Mouse (Mus musculus) myocyte (in vitro differentiated cells): ENCODE data around the gene Prl4a1. TPM values are rescaled to one million over a fixed set of nuclear protein-coding genes. Genes with fewer than 3 reads are reported as not detected.
"Not testable (repeated sequence)": the region's sequence is repeated elsewhere in the genome, so short reads cannot be mapped to it uniquely, and the experiment has no call there.

Experiments
- H3K27me3 ChIP-seq: one replicate; pipeline ENCODE4 v1.6.1; 2011; ENCODE audit not compliant: control insufficient read depth, insufficient read depth, insufficient read length
- H3K36me3 ChIP-seq: one replicate; pipeline ENCODE4 v1.6.1; 2011; ENCODE audit not compliant: control insufficient read depth, insufficient read depth
- H3K4me2 ChIP-seq: one replicate; pipeline ENCODE4 v1.6.1; 2011; ENCODE audit warnings: low read depth, control low read depth
- H3K4me3 ChIP-seq: one replicate; pipeline ENCODE4 v1.5.1; 2011; ENCODE audit warnings: mild to moderate bottlenecking, control low read depth, moderate library complexity
- H3K79me2 ChIP-seq: one replicate; pipeline ENCODE4 v1.6.1; 2011; ENCODE audit not compliant: control insufficient read depth, insufficient read depth
- H3ac ChIP-seq: one replicate; pipeline ENCODE4 v1.6.1; 2011; ENCODE audit not compliant: control insufficient read depth, insufficient read length
- CEBPB ChIP-seq: IDR thresholded peaks from 2 replicates; pipeline ENCODE4 v1.6.1; 2011; ENCODE audit warnings: mild to moderate bottlenecking, moderate library complexity; ENCODE audit not compliant: poor library complexity, insufficient read depth, severe bottlenecking
- E2F4 ChIP-seq: IDR thresholded peaks from one replicate; pipeline ENCODE4 v1.6.1; 2011; ENCODE audit warnings: mild to moderate bottlenecking, control low read depth, moderate library complexity; ENCODE audit not compliant: insufficient read depth
- MAX ChIP-seq: IDR thresholded peaks from one replicate; pipeline ENCODE4 v1.6.1; 2011; ENCODE audit warnings: low read depth, mild to moderate bottlenecking, control low read depth
- MYOD1 ChIP-seq, 3 experiments: IDR thresholded peaks; one replicate each; pipeline ENCODE4 v1.6.1; 2011; ENCODE audit warnings: control low read depth in 2 of 3, low read depth in 2 of 3, mild to moderate bottlenecking in 2 of 3, moderate library complexity in 1 of 3; ENCODE audit not compliant: insufficient read length in 2 of 3, control insufficient read depth in 1 of 3
- MYOG ChIP-seq, 3 experiments: IDR thresholded peaks; one replicate each; pipeline ENCODE4 v1.6.1; 2011; ENCODE audit warnings: control low read depth in 2 of 3, low read depth in 2 of 3, mild to moderate bottlenecking in 2 of 3; ENCODE audit not compliant: insufficient read length in 2 of 3, control insufficient read depth in 1 of 3, insufficient read depth in 1 of 3
- POLR2A ChIP-seq: IDR thresholded peaks from one replicate; pipeline ENCODE4 v1.6.1; 2011; ENCODE audit warnings: low read depth, mild to moderate bottlenecking, control low read depth, moderate library complexity; ENCODE audit not compliant: insufficient read length
- POLR2AphosphoS2 ChIP-seq: IDR thresholded peaks from one replicate; pipeline ENCODE4 v1.6.1; 2011; ENCODE audit warnings: low read depth, control low read depth; ENCODE audit not compliant: insufficient read length
- REST ChIP-seq: IDR thresholded peaks from one replicate; pipeline ENCODE4 v1.6.1; 2011; ENCODE audit warnings: mild to moderate bottlenecking, control low read depth, moderate library complexity; ENCODE audit not compliant: insufficient read depth, insufficient read length
- SRF ChIP-seq: IDR thresholded peaks from one replicate; pipeline ENCODE4 v1.6.1; 2011; ENCODE audit warnings: low read depth; ENCODE audit not compliant: control insufficient read depth, insufficient read length
- TCF12 ChIP-seq: IDR thresholded peaks from one replicate; pipeline ENCODE4 v1.6.1; 2011; ENCODE audit warnings: mild to moderate bottlenecking, control low read depth; ENCODE audit not compliant: poor library complexity, insufficient read depth, severe bottlenecking
- TCF3 ChIP-seq: IDR thresholded peaks from one replicate; pipeline ENCODE4 v1.6.1; 2011; ENCODE audit warnings: low read depth, control low read depth; ENCODE audit not compliant: insufficient read length
- USF1 ChIP-seq: IDR thresholded peaks from one replicate; pipeline ENCODE4 v1.6.1; 2011; ENCODE audit warnings: low read depth, mild to moderate bottlenecking, control low read depth, moderate library complexity
- polyA plus RNA-seq: library from polyadenylated mRNA; unstranded; fragments of >200 nt; fragmentation: generic; extraction: Trizol; gene quantifications from one replicate; pipeline ENCODE4 v1.2.1, GENCODE M21; 2012; ENCODE audit warnings: missing spikeins

Gene Prl4a1
- polyA plus RNA-seq = not detected

GRCm38 (mm10) chr13:28015912-28016311, at the start of gene Prl4a1:
Prl4a1 (plus strand) TSS chr13:28016212.
- Histone ChIP-seq H3K79me2 (no peaks in the 10 kb centered on the region), H3K4me2 (no peak within 1 kb of the TSS), H3K4me3 (no peak within 1 kb of the TSS), H3K27me3 (no peaks in the 10 kb centered on the region), H3ac (no peak within 1 kb of the TSS), H3K36me3 (no peaks in the 10 kb centered on the region)
- TF ChIP-seq POLR2A (no peak), TCF3 (no peak), SRF (no peak), MAX (no peak), CEBPB (no peak), MYOG (IDR thresholded peaks at IDR 0.05; ENCODE audit: control insufficient read depth in 1 of 3, insufficient read depth in 1 of 3, insufficient read length in 2 of 3, low read depth in 2 of 3) (no peak), MYOD1 (IDR thresholded peaks at IDR 0.05; ENCODE audit: control insufficient read depth in 1 of 3, insufficient read length in 2 of 3, low read depth in 2 of 3) (no peak), TCF12 (no peak), USF1 (no peak), REST (no peak), POLR2AphosphoS2 (no peak), E2F4 (no peak)

- no peaks in the 10 kb centered on the region for H3K27me3 ChIP-seq
- TF ChIP-seq POLR2A (no peak), POLR2AphosphoS2 (no peak), SRF (no peak), MYOG (IDR thresholded peaks at IDR 0.05; ENCODE audit: control insufficient read depth in 1 of 3, insufficient read depth in 1 of 3, insufficient read length in 2 of 3, low read depth in 2 of 3) (no peak), TCF3 (no peak), USF1 (no peak), CEBPB (no peak), MAX (no peak), TCF12 (no peak), REST (no peak), E2F4 (no peak), MYOD1 (IDR thresholded peaks at IDR 0.05; ENCODE audit: control insufficient read depth in 1 of 3, insufficient read length in 2 of 3, low read depth in 2 of 3) (no peak)
- no peak overlapping the region for H3ac ChIP-seq
- H3K36me3 ChIP-seq = no peaks in the 10 kb centered on the region
- no peaks in the 10 kb centered on the region for H3K79me2 ChIP-seq
- no peak overlapping the region for H3K4me2 ChIP-seq
- H3K4me3 ChIP-seq = no peak overlapping the region
These were observed 43.1 kb upstream of the Prl4a1 start for GRCm38 (mm10) chr13:27972931-27973330.

GRCm38 (mm10) chr13:27974281-27974680, 41.7 kb upstream of the Prl4a1 start:
- H3K4me3 ChIP-seq, H3K36me3 ChIP-seq, H3K27me3 ChIP-seq, H3K79me2 ChIP-seq, H3ac ChIP-seq, H3K4me2 ChIP-seq: not testable (repeated sequence)

GRCm38 (mm10) chr13:27977646-27978045, 38.4 kb upstream of the Prl4a1 start:
- Histone ChIP-seq H3ac (no peak overlapping the region), H3K79me2 (no peaks in the 10 kb centered on the region), H3K27me3 (no peaks in the 10 kb centered on the region), H3K4me2 (no peak overlapping the region), H3K36me3 (no peaks in the 10 kb centered on the region), H3K4me3 (no peak overlapping the region)
- TF ChIP-seq SRF = no peak

- not testable (repeated sequence) for H3K27me3 ChIP-seq, H3K4me2 ChIP-seq, H3ac ChIP-seq, H3K36me3 ChIP-seq, H3K79me2 ChIP-seq, H3K4me3 ChIP-seq
These were observed 19.5 kb upstream of the Prl4a1 start for GRCm38 (mm10) chr13:27996557-27996956.

- Histone ChIP-seq H3K36me3 (no peaks in the 10 kb centered on the region), H3K4me3 (no peak overlapping the region), H3ac (no peak overlapping the region), H3K27me3 (no peaks in the 10 kb centered on the region), H3K4me2 (no peak overlapping the region), H3K79me2 (no peaks in the 10 kb centered on the region)
- no peak for TF ChIP-seq TCF12
- TF ChIP-seq REST = no peak
- no peak for TF ChIP-seq E2F4
- no peak for TF ChIP-seq CEBPB
- no peak for TF ChIP-seq MYOD1 (IDR thresholded peaks at IDR 0.05; ENCODE audit: control insufficient read depth in 1 of 3, insufficient read length in 2 of 3, low read depth in 2 of 3)
- no peak for TF ChIP-seq MAX
- TF ChIP-seq USF1 = no peak
- TF ChIP-seq POLR2AphosphoS2 = no peak
- TF ChIP-seq POLR2A = no peak
- TF ChIP-seq MYOG (IDR thresholded peaks at IDR 0.05; ENCODE audit: control insufficient read depth in 1 of 3, insufficient read depth in 1 of 3, insufficient read length in 2 of 3, low read depth in 2 of 3) = no peak
These were observed 13.3 kb downstream of the Prl4a1 start for GRCm38 (mm10) chr13:28029330-28029729.
